Mouse (Mus musculus) skeletal muscle tissue, adult 2 months (tissue): ENCODE data around the gene Pcsk5.
A peak's percentile ranks its signal among the peaks of the same experiment; 100 is the strongest.
"Not testable (repeated sequence)": the region's sequence is repeated elsewhere in the genome, so short reads cannot be mapped to it uniquely, and the experiment has no call there.

ENCODE experiments used
- DNase-seq: peaks from one replicate; pipeline ENCODE4 v3.0.0-alpha.2; 2012; ENCODE audit warnings: low read depth, low spot score

Pcsk5 gene

GRCm38 (mm10) chr19:17482126-17482790 is 355.2 kb downstream of the Pcsk5 start:
- no peak for DNase-seq

DNA sequence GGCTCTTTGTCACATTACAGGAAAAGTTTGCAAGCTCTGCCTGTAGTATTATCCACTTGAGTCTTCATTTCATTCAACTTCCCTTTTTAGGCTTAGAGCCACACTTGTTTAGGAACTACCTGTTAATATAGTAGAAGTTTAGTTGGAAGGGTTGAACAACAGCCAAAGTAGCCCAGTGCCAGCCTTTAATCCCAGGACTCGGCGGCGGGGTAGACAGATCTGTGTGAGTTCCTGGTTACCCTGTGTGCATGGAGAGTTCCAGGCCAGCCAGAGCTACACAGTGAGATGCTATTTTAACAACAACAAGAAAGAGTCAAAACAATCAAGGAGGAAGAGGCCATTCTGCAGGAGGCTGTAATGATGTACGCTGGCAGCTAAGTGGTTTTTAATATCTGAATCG is 358.0 kb downstream of the Pcsk5 start:
- no peak for DNase-seq

GRCm38 (mm10) chr19:17476021-17476420 is 361.4 kb downstream of the Pcsk5 start:
- DNase-seq: no peak

- not testable (repeated sequence) for DNase-seq
Measured at GRCm38 (mm10) chr19:17473138-17473537, 364.3 kb downstream of the Pcsk5 start.

DNA sequence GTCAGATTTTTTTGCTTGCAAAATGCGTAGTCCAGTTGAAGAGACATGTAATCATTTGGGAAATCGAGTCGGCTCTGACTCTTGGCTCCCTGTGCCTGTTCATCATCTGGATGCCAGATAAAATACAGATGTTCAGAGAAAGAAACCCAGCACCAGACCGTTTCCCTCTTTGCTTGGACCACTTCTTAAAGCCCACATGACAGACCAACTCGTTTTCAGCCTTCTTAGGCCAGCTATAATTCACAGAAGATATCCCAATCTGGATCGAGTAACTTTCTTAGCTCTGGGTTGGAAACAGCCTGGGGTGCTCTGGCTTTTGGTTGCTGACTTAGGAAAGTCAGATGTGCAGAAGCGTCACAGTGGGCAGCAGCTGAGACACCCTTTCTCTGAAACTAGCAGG is 365.6 kb downstream of the Pcsk5 start:
- DNase-seq: peak; percentile 34

- no peak for DNase-seq
Measured at GRCm38 (mm10) chr19:17471196-17471595, 366.2 kb downstream of the Pcsk5 start.

DNA sequence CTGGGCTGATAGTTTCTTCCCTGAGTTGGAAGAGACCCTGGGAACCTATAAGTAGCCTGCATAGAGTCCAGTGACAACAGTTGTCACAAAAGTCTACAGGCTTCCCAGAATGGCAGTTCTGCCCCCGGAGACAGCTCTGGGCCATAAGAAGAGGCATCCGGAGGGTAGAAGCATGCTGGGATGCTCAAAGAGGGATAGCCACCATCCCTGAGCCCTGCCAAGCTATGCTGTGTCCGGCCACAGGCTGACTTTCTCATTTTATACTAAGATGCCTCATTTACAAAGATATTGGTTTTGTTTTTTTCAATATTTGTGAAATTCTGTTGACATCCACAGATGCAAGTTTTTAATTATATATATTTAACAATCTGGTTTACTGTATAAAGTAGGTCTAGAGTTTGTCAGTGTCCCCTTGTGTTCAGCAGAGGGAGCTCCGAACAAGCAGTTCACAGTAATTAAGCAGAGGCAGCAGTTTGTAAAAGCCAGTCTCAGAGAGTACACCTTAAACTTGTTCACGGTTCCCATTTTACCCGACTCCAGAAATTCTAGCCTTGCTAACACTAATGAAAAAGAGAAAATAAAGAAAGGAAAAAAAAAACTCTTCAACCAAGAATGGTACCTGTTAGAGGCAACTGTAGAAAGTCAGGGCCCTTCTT is 369.7 kb downstream of the Pcsk5 start:
- peak; percentile 10 for DNase-seq

GRCm38 (mm10) chr19:17452001-17452400 is 385.4 kb downstream of the Pcsk5 start:
- no peak for DNase-seq

GRCm38 (mm10) chr19:17443581-17443980 is 393.9 kb downstream of the Pcsk5 start:
- DNase-seq: no peak

DNA sequence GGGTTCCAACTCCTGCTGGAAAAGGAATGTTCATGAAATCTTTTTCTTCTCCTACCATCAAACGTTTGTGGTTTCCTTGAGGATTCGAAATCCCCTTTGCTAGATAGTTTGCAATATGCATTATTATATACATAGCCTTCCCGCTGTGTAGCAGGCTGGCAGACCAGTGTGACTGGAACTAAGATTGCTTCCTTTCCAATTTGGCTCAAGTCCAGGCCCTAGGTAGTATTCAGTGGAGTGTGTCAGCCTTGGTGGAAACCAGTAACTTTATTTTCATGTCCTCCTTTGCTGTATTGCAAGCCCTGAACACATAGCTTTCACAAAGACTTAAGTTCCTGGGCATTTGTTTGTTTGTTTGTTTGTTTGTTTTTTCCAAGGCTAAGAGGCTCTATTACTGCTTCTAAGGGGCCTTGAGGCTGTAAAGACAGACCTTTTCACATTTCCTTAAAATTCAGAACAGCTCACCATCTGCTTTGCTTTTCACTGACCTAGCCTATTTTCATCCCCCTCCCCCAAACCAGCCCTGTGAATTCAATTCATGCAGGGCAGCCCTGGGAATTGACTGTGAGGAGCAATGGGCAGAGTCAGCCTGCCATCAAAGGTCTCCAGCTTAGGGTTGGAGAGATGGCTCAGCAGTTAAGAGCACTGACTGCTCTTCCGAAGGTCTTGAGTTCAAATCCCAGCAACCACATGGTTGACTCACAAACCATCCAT is 397.8 kb downstream of the Pcsk5 start:
- DNase-seq: no peak

- no peak for DNase-seq
Measured at GRCm38 (mm10) chr19:17436651-17437050, 400.8 kb downstream of the Pcsk5 start.

- DNase-seq: no peak
Measured at GRCm38 (mm10) chr19:17428561-17428914, 408.9 kb downstream of the Pcsk5 start.

- DNase-seq: no peak
Measured at GRCm38 (mm10) chr19:17427824-17428560, 409.4 kb downstream of the Pcsk5 start.

DNA sequence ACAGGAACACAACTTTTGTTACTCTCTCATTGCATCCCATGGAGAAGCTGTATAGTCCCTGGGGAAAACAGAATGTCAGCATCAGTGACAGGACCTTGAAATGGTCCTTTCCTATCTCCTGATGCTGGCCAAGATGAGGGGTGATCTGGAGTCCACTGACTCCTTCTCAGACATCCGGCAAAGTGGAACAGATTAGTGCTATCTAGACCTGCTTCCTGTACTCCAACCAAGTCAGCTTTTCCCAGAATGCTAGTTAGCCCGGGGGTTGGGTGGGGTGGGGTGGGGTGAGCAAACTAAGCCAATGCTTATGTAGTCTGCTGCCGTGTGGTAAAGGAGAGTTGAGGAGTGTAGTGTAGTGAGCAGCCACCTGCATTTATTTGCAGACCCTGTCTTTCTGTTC is 414.1 kb downstream of the Pcsk5 start:
- no peak for DNase-seq

DNA sequence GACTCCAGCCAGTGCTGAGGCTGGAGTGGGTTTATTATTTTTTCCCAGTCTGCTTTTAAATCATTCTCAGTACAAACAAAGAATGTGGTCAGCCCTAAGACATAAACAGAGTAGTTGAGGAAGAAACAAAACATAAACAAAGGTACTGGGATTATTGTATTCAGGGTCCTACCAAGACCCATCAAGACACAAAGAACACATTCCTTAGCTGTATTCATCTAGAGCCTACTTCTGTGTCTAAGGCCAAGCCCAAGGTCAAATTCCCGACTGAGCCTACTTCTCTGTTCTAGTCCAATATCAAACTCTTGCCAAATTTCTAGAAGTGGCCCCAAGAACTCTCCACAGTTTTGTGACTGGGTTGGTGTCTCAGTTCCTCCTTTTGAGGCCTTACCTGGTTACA is 419.6 kb downstream of the Pcsk5 start:
- DNase-seq: no peak

DNA sequence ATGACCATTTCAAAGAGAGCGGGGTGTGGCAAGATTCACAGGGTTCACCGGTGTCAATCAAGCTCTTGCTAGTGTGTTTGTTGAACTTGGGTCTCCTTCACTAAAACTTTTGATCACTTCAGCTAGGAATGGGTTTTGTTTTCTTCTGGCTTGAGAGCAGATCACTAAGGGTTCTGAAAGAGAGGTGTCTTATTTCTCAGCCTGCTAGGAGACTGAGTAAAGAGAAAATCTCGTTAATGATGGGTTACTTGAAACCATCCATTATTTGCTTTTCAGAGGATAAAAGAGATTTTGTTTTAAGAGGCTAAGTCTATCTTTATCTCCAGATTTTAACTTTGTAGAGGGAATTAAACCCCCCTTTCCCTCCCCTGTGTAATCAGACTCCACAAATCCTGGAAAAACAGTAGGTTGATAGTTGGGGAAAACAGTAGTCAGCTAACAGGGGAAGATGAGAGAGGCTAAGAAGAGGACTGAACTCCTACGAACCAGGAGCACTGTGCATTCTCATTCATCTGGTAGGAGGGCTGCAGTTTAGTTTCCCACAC is 424.4 kb downstream of the Pcsk5 start:
- no peak for DNase-seq

GRCm38 (mm10) chr19:17410465-17411065 is 426.9 kb downstream of the Pcsk5 start:
- DNase-seq: no peak

GRCm38 (mm10) chr19:17409351-17409750 is 428.1 kb downstream of the Pcsk5 start:
- no peak for DNase-seq

GRCm38 (mm10) chr19:17408591-17408990 is 428.8 kb downstream of the Pcsk5 start:
- DNase-seq: no peak

- DNase-seq: no peak
Measured at GRCm38 (mm10) chr19:17406823-17407222, 430.6 kb downstream of the Pcsk5 start.

GRCm38 (mm10) chr19:17403175-17403574 is 434.3 kb downstream of the Pcsk5 start:
- no peak for DNase-seq

GRCm38 (mm10) chr19:17400571-17400970 is 436.9 kb downstream of the Pcsk5 start:
- DNase-seq: no peak
